Mouse (Mus musculus): ENCODE measurements at regions not wholly inside any gene's neighbourhood (a gene's known extent, or its start where the extent isn't known, plus 50 kb on each side); places are given as distances from the start of the nearest gene placed in this dataset.

DNA sequence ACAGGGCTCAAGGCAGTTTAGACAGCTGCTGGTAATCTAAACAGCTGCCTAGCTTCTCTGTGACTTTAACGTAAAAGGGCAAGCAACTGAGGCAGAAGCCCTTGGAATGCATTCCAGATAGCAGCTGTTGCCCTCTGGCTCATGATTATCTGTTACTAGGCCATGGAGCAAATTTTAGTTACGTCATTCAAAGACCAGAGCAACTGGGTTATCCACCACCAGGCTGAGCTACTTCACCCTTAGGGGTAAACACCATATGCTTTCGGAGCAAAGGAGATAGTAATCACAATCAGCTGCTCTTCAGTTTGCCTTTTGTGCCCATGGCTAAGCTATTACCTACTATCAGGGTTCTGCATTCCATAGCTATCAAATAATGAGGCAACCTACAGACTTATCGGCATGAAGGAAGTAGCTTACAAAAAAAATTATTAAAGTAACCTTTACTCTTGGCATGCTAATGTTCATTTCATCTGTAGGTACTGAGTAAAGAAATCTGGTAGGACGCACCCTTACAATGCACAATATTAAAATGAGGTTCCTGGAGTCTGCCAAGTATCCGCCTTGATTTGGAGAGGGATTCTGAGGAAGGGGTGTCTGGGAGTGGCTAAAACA is 212.2 kb downstream of the Car2 start:
- Histone ChIP-seq H3K4me2 (ENCODE audit: low read length) (no peak overlapping the region), H3K27ac (ENCODE audit: low read depth, low read length) (no peak overlapping the region), H3K9ac (ENCODE audit: low read depth, low read length) (no peak overlapping the region), H3K27me3 (replicated peaks; ENCODE audit: control insufficient read depth, insufficient read depth, low read length) (no peaks in the 10 kb centered on the region), H3K4me3 (ENCODE audit: low read length) (no peak overlapping the region), H3K4me1 (ENCODE audit: control insufficient read depth, insufficient read depth, low read depth, low read length) (no peaks in the 10 kb centered on the region), H3K36me3 (ENCODE audit: control insufficient read depth, insufficient read depth, low read length) (no peaks in the 10 kb centered on the region), H3K9me3 (ENCODE audit: control insufficient read depth, low read length) (no peaks in the 10 kb centered on the region)
- no peak for ATAC-seq
- WGBS = 79% methylated on average over 6 of the region's 6 CpGs

DNA sequence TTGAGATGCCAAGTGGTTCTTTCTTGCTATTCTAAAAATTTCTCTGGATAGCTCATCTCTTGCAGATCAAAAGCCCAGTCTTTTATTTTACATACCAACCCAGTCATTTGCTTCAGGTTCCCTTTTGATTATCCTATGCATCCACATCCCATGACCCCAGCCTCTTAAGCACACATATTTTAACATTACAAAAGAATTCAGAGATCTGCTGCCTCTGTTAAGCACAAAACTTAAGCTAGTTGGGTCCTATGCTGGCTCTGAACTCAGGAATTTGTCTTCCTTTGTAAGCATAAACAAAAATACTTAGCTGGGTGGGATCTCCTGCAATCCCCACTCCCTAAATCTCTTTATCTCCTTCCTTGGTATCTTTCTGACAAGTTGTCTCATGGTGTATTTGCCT is 212.9 kb downstream of the Car2 start:
- Histone ChIP-seq H3K4me3 (ENCODE audit: low read length) (no peak overlapping the region), H3K9ac (ENCODE audit: low read depth, low read length) (no peak overlapping the region), H3K27ac (ENCODE audit: low read depth, low read length) (no peak overlapping the region), H3K4me2 (ENCODE audit: low read length) (no peak overlapping the region), H3K9me3 (ENCODE audit: control insufficient read depth, low read length) (no peaks in the 10 kb centered on the region), H3K36me3 (ENCODE audit: control insufficient read depth, insufficient read depth, low read length) (no peaks in the 10 kb centered on the region), H3K4me1 (ENCODE audit: control insufficient read depth, insufficient read depth, low read depth, low read length) (no peaks in the 10 kb centered on the region), H3K27me3 (replicated peaks; ENCODE audit: control insufficient read depth, insufficient read depth, low read length) (no peaks in the 10 kb centered on the region)
- ATAC-seq = no peak

DNA sequence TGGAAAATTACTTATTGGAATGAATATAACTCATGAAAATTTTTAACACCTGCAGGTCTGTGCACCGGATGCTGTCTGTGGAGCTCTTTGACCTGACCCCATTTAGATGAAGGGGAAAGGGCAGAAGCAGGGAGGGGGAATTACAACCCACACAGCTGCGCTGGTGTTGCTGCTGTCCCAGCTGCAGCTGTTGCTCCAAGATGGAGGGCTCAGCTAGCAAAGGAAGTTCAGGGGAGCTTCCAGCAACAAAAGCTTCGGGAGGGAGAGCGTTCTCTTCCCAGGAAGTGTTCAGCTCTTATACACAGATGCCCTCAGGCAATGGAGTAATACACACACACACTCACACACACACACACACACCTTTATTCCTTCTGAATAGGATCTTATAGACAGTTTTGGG is 219.6 kb downstream of the Car2 start:
- no peaks in the 10 kb centered on the region for H3K4me1 ChIP-seq (ENCODE audit: control insufficient read depth, insufficient read depth, low read depth, low read length)
- ATAC-seq = no peak
- no peak overlapping the region for H3K4me2 ChIP-seq (ENCODE audit: low read length)
- no peaks in the 10 kb centered on the region for H3K9me3 ChIP-seq (ENCODE audit: control insufficient read depth, low read length)
- WGBS = 53% methylated on average over 4 of the region's 4 CpGs
- no peaks in the 10 kb centered on the region for H3K36me3 ChIP-seq (ENCODE audit: control insufficient read depth, insufficient read depth, low read length)
- no peak overlapping the region for H3K27ac ChIP-seq (ENCODE audit: low read depth, low read length)
- no peak overlapping the region for H3K9ac ChIP-seq (ENCODE audit: low read depth, low read length)
- H3K27me3 ChIP-seq (replicated peaks; ENCODE audit: control insufficient read depth, insufficient read depth, low read length) = no peaks in the 10 kb centered on the region
- no peak overlapping the region for H3K4me3 ChIP-seq (ENCODE audit: low read length)

DNA sequence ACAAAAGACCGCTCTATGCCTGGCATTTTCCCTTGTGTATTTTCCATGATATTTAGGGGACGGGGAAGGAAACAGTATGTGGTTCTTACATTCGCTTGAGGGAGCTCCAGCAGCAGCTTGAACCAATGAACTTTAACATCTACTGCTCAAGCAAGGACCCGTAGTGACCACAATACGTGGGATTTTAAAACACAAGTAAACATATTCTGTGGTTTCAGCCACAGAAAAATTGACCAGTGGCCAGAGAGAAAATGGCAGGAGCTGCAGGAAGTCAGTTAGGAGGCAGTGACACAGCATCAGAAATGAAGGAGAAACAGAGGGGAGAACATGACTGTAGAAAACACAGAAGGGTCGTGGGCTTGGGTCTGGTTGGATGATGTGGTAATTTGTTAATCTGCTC is 220.2 kb downstream of the Car2 start:
- Histone ChIP-seq H3K27ac (ENCODE audit: low read depth, low read length) (no peak overlapping the region), H3K27me3 (replicated peaks; ENCODE audit: control insufficient read depth, insufficient read depth, low read length) (no peaks in the 10 kb centered on the region), H3K4me2 (ENCODE audit: low read length) (no peak overlapping the region), H3K4me1 (ENCODE audit: control insufficient read depth, insufficient read depth, low read depth, low read length) (no peaks in the 10 kb centered on the region), H3K36me3 (ENCODE audit: control insufficient read depth, insufficient read depth, low read length) (no peaks in the 10 kb centered on the region), H3K9ac (ENCODE audit: low read depth, low read length) (no peak overlapping the region), H3K4me3 (ENCODE audit: low read length) (no peak overlapping the region), H3K9me3 (ENCODE audit: control insufficient read depth, low read length) (no peaks in the 10 kb centered on the region)
- ATAC-seq = no peak
- 92% methylated on average over 6 of the region's 6 CpGs for WGBS

DNA sequence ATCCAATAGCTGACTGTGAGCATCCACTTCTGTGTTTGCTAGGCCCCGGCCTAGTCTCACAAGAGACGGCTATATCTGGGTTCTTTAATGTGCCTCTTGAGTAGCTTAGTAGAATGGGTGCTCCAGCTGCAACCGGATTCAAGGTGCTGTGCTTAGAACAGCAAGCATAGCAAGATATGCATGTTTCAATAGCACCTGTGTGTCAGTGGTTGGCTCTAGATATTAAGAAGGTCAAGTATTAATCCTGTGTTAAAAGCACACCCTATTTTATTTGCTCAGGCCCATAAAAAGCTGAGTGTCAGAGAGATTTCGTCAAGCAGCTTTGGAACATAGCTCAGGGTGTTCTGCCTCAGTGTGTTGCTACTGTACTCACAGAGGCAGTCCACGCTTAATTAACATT is 221.2 kb downstream of the Car2 start:
- H3K4me1 ChIP-seq (ENCODE audit: control insufficient read depth, insufficient read depth, low read depth, low read length) = no peaks in the 10 kb centered on the region
- WGBS = 95% methylated on average over 5 of the region's 5 CpGs
- no peak overlapping the region for H3K4me3 ChIP-seq (ENCODE audit: low read length)
- H3K27me3 ChIP-seq (replicated peaks; ENCODE audit: control insufficient read depth, insufficient read depth, low read length) = no peaks in the 10 kb centered on the region
- no peak for ATAC-seq
- no peaks in the 10 kb centered on the region for H3K9me3 ChIP-seq (ENCODE audit: control insufficient read depth, low read length)
- no peak overlapping the region for H3K9ac ChIP-seq (ENCODE audit: low read depth, low read length)
- H3K4me2 ChIP-seq (ENCODE audit: low read length) = no peak overlapping the region
- no peaks in the 10 kb centered on the region for H3K36me3 ChIP-seq (ENCODE audit: control insufficient read depth, insufficient read depth, low read length)
- no peak overlapping the region for H3K27ac ChIP-seq (ENCODE audit: low read depth, low read length)

DNA sequence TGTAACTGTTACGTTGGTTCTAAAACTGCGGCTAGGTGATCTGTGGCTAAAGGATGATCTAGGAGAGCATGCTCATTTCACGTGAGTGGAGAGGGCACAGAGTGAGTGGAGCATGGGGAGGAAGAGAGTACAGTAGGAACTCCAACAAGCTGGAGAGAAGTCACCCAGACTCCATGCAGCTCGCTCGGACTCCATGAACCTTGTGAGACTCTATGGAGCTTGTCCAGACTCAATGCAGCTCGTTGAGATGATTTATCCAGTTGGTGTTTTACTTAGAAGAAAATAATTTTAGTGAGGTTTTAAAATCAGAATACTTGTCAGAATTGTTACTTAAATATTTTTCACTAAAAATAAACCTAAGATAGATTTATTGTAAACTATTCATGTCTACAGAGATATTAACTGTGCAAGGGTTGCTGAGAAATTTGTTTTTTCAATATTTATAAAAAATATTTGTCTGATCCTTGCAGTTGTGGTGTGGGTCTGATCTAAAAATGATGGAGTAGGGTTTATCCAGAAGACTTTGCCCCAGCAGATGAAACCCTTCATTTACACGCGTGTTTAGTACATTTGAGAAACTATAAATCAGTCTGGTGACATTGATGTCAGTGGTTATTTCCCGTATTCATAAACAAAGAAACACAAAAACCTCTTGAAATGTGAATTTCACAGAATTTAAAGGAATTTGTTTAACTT is 222.3 kb downstream of the Car2 start:
- no peak for ATAC-seq
- Histone ChIP-seq H3K27ac (ENCODE audit: low read depth, low read length) (no peak overlapping the region), H3K27me3 (replicated peaks; ENCODE audit: control insufficient read depth, insufficient read depth, low read length) (no peaks in the 10 kb centered on the region), H3K4me3 (ENCODE audit: low read length) (no peak overlapping the region), H3K36me3 (ENCODE audit: control insufficient read depth, insufficient read depth, low read length) (no peaks in the 10 kb centered on the region), H3K9ac (ENCODE audit: low read depth, low read length) (no peak overlapping the region), H3K4me2 (ENCODE audit: low read length) (no peak overlapping the region), H3K9me3 (ENCODE audit: control insufficient read depth, low read length) (no peaks in the 10 kb centered on the region), H3K4me1 (ENCODE audit: control insufficient read depth, insufficient read depth, low read depth, low read length) (no peaks in the 10 kb centered on the region)
- 92% methylated on average over 9 of the region's 9 CpGs for WGBS

DNA sequence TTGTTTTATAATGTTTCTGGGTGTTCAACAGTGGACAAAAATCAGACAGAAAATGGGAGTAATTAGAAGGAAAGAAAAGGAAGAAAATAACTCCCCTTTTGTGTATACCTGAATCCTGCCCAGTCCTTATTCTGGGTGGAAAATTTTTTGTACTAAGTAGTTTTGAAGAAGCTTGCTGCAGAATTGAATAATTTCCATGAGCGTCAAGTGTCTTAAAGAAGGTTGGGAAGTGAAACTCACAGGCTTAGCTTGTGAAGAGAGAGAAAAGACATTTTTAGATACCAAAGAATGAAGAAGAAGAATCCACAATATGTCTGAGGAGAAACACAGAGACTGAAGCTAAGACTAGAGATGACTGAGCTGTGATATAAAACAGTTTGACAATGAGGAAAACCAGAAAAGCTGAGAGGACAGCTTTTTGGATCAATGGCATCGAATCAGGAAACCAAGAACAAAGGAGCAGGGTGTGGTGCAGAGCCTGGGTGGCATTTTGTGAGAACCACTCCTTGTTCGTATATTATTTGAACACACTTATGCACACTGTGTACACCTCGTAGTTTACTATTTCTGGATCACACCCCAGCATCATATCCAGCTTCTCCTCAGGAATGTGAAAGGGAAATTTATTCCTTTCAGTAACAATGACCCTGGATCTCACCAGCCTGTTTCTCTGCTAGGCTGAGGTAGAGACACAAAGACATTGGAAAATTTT is 221.9 kb downstream of the Gm9733 start:
- H3K4me3 ChIP-seq (ENCODE audit: low read length) = no peak overlapping the region
- H3K9ac ChIP-seq (ENCODE audit: low read depth, low read length) = no peak overlapping the region
- H3K27me3 ChIP-seq (replicated peaks; ENCODE audit: control insufficient read depth, insufficient read depth, low read length) = no peaks in the 10 kb centered on the region
- no peaks in the 10 kb centered on the region for H3K36me3 ChIP-seq (ENCODE audit: control insufficient read depth, insufficient read depth, low read length)
- H3K27ac ChIP-seq (ENCODE audit: low read depth, low read length) = no peak overlapping the region
- H3K4me2 ChIP-seq (ENCODE audit: low read length) = no peak overlapping the region
- no peaks in the 10 kb centered on the region for H3K9me3 ChIP-seq (ENCODE audit: control insufficient read depth, low read length)
- WGBS = 75% methylated on average over 4 of the region's 4 CpGs
- no peaks in the 10 kb centered on the region for H3K4me1 ChIP-seq (ENCODE audit: control insufficient read depth, insufficient read depth, low read depth, low read length)
- no peak for ATAC-seq

DNA sequence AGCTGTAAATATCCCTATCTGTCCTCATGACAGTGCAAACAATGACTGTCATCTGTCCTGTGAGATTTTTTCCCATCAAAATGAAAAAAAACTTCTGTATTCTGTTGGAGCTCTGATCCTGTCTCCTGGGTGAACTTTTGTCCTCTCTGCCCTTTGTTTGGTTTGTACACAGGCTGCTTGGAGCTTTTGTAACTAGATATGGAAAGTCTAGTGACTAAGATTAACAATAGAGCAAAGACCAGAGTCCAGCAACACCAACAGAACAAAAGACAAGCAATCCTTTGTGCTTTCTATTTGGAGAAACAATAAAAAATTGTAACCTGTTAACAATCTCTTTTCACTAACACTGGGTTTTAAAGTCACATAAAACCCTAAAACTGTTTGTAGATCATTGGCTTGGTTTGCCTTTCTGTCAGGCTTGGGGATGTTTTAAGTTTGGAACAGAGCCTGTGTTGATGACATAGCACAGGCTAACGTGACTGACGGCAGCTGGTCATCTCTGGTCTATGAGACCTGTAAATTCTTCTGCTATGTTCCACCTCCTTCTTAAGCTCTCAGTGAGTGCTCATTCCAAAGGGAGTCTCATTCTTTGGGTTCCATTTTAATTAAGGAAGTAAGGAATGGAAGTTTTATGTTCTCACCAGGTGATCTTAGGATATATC is 219.8 kb downstream of the Gm9733 start:
- Histone ChIP-seq H3K4me2 (ENCODE audit: low read length) (no peak overlapping the region), H3K36me3 (ENCODE audit: control insufficient read depth, insufficient read depth, low read length) (no peaks in the 10 kb centered on the region), H3K27ac (ENCODE audit: low read depth, low read length) (no peak overlapping the region), H3K9me3 (ENCODE audit: control insufficient read depth, low read length) (no peaks in the 10 kb centered on the region), H3K4me1 (ENCODE audit: control insufficient read depth, insufficient read depth, low read depth, low read length) (no peaks in the 10 kb centered on the region), H3K27me3 (replicated peaks; ENCODE audit: control insufficient read depth, insufficient read depth, low read length) (no peaks in the 10 kb centered on the region), H3K4me3 (ENCODE audit: low read length) (no peak overlapping the region), H3K9ac (ENCODE audit: low read depth, low read length) (no peak overlapping the region)
- WGBS = 37% methylated on average over 2 of the region's 2 CpGs
- no peak for ATAC-seq

DNA sequence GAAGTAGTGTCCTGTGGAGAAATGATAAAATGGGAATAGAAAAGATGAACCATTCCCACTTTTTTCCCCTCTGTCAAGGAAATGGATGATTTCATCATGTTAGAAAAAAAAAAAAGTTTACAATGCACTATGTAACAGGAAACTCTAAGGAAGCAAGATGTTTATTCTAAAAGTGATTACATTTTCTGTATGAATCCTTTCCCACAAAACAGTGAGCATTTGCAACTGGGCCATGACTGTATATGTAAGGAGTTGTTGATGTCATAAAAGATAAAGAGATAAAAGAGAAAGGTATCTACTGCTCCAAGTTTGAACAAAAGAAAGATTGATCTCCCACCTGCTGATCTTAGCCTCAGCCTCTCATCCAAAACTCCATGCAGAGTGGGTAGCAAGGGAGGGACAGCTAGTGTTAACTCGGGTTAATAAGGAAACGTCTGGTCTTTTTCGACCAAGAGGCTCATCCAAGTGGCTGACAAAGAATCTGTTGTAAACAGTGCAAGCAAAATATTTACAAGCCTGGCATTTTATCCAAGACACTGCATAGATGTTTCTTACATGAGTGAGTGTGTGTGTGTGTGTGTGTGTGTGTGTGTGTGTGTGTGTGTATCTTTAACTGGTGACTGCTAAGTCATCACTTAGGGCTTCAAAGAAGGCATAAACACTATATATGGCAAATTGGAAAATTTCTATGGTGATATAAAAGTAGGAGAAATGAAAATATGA is 213.3 kb downstream of the Gm9733 start:
- 33% methylated on average over 3 of the region's 3 CpGs for WGBS
- ATAC-seq = no peak
- Histone ChIP-seq H3K27ac (ENCODE audit: low read depth, low read length) (no peak overlapping the region), H3K27me3 (replicated peaks; ENCODE audit: control insufficient read depth, insufficient read depth, low read length) (no peaks in the 10 kb centered on the region), H3K36me3 (ENCODE audit: control insufficient read depth, insufficient read depth, low read length) (no peaks in the 10 kb centered on the region), H3K9me3 (ENCODE audit: control insufficient read depth, low read length) (no peaks in the 10 kb centered on the region), H3K4me2 (ENCODE audit: low read length) (no peak overlapping the region), H3K4me3 (ENCODE audit: low read length) (no peak overlapping the region), H3K9ac (ENCODE audit: low read depth, low read length) (no peak overlapping the region), H3K4me1 (ENCODE audit: control insufficient read depth, insufficient read depth, low read depth, low read length) (no peaks in the 10 kb centered on the region)
